Comparison of ENCODE assay signal across 10 mouse cellular contexts in genomic region chr16:87496728-87497127, GRCm38 (mm10). TPM values are rescaled to one million over a fixed set of nuclear protein-coding genes. Genes with fewer than 3 reads are reported as not detected.
DNase-seq lines count a peak whose midpoint lies in the region; TF ChIP-seq lines count a peak whose summit lies in the region.
"Had no signal": no experiment of that assay in that cellular context is flagged by ENCODE, and none has a peak within 500 bp of the region (broad histone marks: within the 10 kb centered on the region; RNA-seq: fewer than 3 reads in every experiment).

No protein-coding gene starts in this region.

- DNase-seq in heart, embryonic 10.5 days (ENCODE audit: low spot score): no peak
- no peak for DNase-seq in heart, postnatal 14 days
- no peak for DNase-seq in ES-E14 (ENCODE audit: low read depth, low spot score)
- no peak for DNase-seq in hindbrain, embryonic 10.5 days (ENCODE audit: low spot score)
- DNase-seq in natural killer cell, adult 2 months (ENCODE audit: low spot score in 2 of 2): no peak
- no peak for DNase-seq in adrenal gland, postnatal 14 days
- DNase-seq in spleen, postnatal 36 days (ENCODE audit: low spot score in 2 of 2): no peak
- DNase-seq: cerebellum, postnatal 36 days; kidney, postnatal 36 days had no signal

- H3K9me3 ChIP-seq in heart, embryonic 10.5 days: no peaks in the 10 kb centered on the region
- H3K9me3 ChIP-seq in ES-E14 (ENCODE audit: control insufficient read depth, insufficient read depth, low read depth, low read length): no peaks in the 10 kb centered on the region
- no peaks in the 10 kb centered on the region for H3K9me3 ChIP-seq in hindbrain, embryonic 10.5 days

- H3K4me3 ChIP-seq in heart, embryonic 10.5 days: peak overlapping the region; percentile 94
- H3K4me3 ChIP-seq in ES-E14 (ENCODE audit: insufficient read depth in 1 of 2, low read depth in 1 of 2, low read length in 2 of 2, poor library complexity in 1 of 2, severe bottlenecking in 1 of 2) (peak overlapping the region; percentile 46 to 78), macrophage (ENCODE audit: inconsistent target) (peak overlapping the region; percentile 95)
- H3K4me3 ChIP-seq in hindbrain, embryonic 10.5 days: peak overlapping the region; percentile 91

- peaks cover 41% of the 10 kb centered on the region for H3K79me2 ChIP-seq in macrophage (ENCODE audit: inconsistent target)

- WGBS in heart, embryonic 10.5 days: 92% methylated on average over 2 of the region's 2 CpGs
- 92% methylated on average over 2 of the region's 2 CpGs for WGBS in hindbrain, embryonic 10.5 days
- 77% methylated on average over 1 of the region's 2 CpGs for WGBS in macrophage (ENCODE audit: missing documents)

- intact Hi-C loops in heart, postnatal 14 days (cut with DNase I): no loop called here

- H3K27me3 ChIP-seq in heart, embryonic 10.5 days (ENCODE audit: insufficient read depth, poor library complexity, severe bottlenecking): no peaks in the 10 kb centered on the region
- no peaks in the 10 kb centered on the region for H3K27me3 ChIP-seq in hindbrain, embryonic 10.5 days (ENCODE audit: insufficient read depth, poor library complexity, severe bottlenecking)

- in situ Hi-C loops in ES-E14 (cut with MboI; ENCODE audit: low sequenced_read_pairs in 2 of 2, unreplicated experiment in 2 of 2): no loop called here

- H3K36me3 ChIP-seq in heart, embryonic 10.5 days: peaks cover 25% of the 10 kb centered on the region
- H3K36me3 ChIP-seq in ES-E14 (ENCODE audit: control insufficient read depth, insufficient read depth, low read length, poor library complexity, severe bottlenecking): peaks cover 14% of the 10 kb centered on the region
- H3K36me3 ChIP-seq in hindbrain, embryonic 10.5 days: peaks cover 25% of the 10 kb centered on the region
- peaks cover 19% of the 10 kb centered on the region; the same call in 1 of the 2 replicates for H3K36me3 ChIP-seq in macrophage (ENCODE audit: inconsistent target)

- H3K27ac ChIP-seq in heart, embryonic 10.5 days: peak overlapping the region; percentile 98; the same call in 1 of the 2 replicates
- no peak overlapping the region for H3K27ac ChIP-seq in ES-E14 (ENCODE audit: insufficient read depth, low read depth, low read length, poor library complexity, severe bottlenecking)
- H3K27ac ChIP-seq in hindbrain, embryonic 10.5 days: peak overlapping the region; percentile 45; the same call in 1 of the 2 replicates
- H3K27ac ChIP-seq in macrophage: 0 out of 2 replicates have a peak overlapping the region, but pooled peaks have one; percentile 46

- H3K4me1 ChIP-seq in heart, embryonic 10.5 days: peaks cover 25% of the 10 kb centered on the region
- H3K4me1 ChIP-seq in ES-E14 (ENCODE audit: control insufficient read depth in 2 of 2, insufficient read depth in 2 of 2, low read length in 2 of 2, poor library complexity in 1 of 2): peaks cover 0 to 2% of the 10 kb centered on the region in 2 experiments; a peak in 2 of 4 replicates
- H3K4me1 ChIP-seq in hindbrain, embryonic 10.5 days (replicated peaks): peaks cover 23% of the 10 kb centered on the region

- peak overlapping the region; percentile 76 for H3K9ac ChIP-seq in ES-E14 (ENCODE audit: insufficient read depth, low read depth, low read length, poor library complexity, severe bottlenecking)

TF ChIP-seq in ES-E14, 5 proteins besides CTCF, POLR2A, EP300 and RAD21:
- no peak for TF ChIP-seq CHD2 (IDR thresholded peaks at IDR 0.05; ENCODE audit: low read depth, low read length)
- TF ChIP-seq MAFK (IDR thresholded peaks at IDR 0.05; ENCODE audit: insufficient read depth, low read depth, low read length): no peak
- TF ChIP-seq HCFC1 (IDR thresholded peaks at IDR 0.05; ENCODE audit: borderline replicate concordance, insufficient read depth, low read length): no peak
- TF ChIP-seq ZNF384 (IDR thresholded peaks at IDR 0.05; ENCODE audit: low read depth, low read length): no peak
- TF ChIP-seq ZC3H11A (IDR thresholded peaks at IDR 0.05; ENCODE audit: borderline replicate concordance, low read depth, low read length): no peak

RNA-seq across cellular contexts. Expression of gene Cct8, which starts 1.1 kb away (rescaled TPM):
- 437 and 566 TPM in 2 replicates for polyA plus RNA-seq in heart, embryonic 10.5 days (2016; fragmentation: Nextera tagmentation; extraction: Ambion mirVana)
- total RNA-seq in heart, postnatal 14 days (2021): 100 to 1,000 TPM; 154 to 165 TPM
- total RNA-seq in ES-E14 (2012; rRNA removed): 271 and 355 TPM in 2 replicates
- polyA plus RNA-seq in hindbrain, embryonic 10.5 days (2016; fragmentation: Nextera tagmentation; extraction: Ambion mirVana): 488 and 627 TPM in 2 replicates
- total RNA-seq in macrophage (2018; cell fraction: chromatin; rRNA removed): 100 to 1,000 TPM in 20 of 26 experiments, 10 to 100 TPM in 6; 78.9 to 170 (median 118) TPM
- 100 to 1,000 TPM in 16 of 26 experiments, 10 to 100 TPM in 10; 89.0 to 112 (median 102) TPM for total RNA-seq in macrophage (2018; cell fraction: cytosol; rRNA removed)
- 100 to 1,000 TPM in 5 of 26 experiments, 10 to 100 TPM in 21; 63.8 to 120 (median 88.3) TPM for total RNA-seq in macrophage (2018; cell fraction: nucleus; rRNA removed)
- polyA plus RNA-seq in macrophage (2018): 108 to 198 TPM (median 124 TPM) in 3 replicates
- 192 and 207 TPM in 2 replicates for total RNA-seq in adrenal gland, postnatal 14 days (2021)

RNA-seq across cellular contexts. Expression of gene Usp16, which starts 42.2 kb away (rescaled TPM):
- polyA plus RNA-seq in heart, embryonic 10.5 days (2016; fragmentation: Nextera tagmentation; extraction: Ambion mirVana): 36.2 and 38.6 TPM in 2 replicates
- total RNA-seq in heart, postnatal 14 days (2021): 10 to 100 TPM; 34.6 to 46.0 TPM
- total RNA-seq in ES-E14 (2012; rRNA removed): 47.1 and 51.0 TPM in 2 replicates
- polyA plus RNA-seq in hindbrain, embryonic 10.5 days (2016; fragmentation: Nextera tagmentation; extraction: Ambion mirVana): 32.0 and 33.7 TPM in 2 replicates
- total RNA-seq in macrophage (2018; cell fraction: chromatin; rRNA removed): 100 to 1,000 TPM in 25 of 26 experiments, 10 to 100 TPM in 1; 94.6 to 405 (median 169) TPM
- 10 to 100 TPM; 31.0 to 76.6 (median 43.8) TPM for total RNA-seq in macrophage (2018; cell fraction: cytosol; rRNA removed)
- 100 to 1,000 TPM in 17 of 26 experiments, 10 to 100 TPM in 9; 66.8 to 253 (median 120) TPM for total RNA-seq in macrophage (2018; cell fraction: nucleus; rRNA removed)
- 37.7 to 90.8 TPM (median 40.3 TPM) in 3 replicates for polyA plus RNA-seq in macrophage (2018)
- 78.6 and 78.9 TPM in 2 replicates for total RNA-seq in adrenal gland, postnatal 14 days (2021)

RNA-seq across cellular contexts. Expression of gene Rwdd2b, which starts 56.4 kb away (rescaled TPM):
- polyA plus RNA-seq in heart, embryonic 10.5 days (2016; fragmentation: Nextera tagmentation; extraction: Ambion mirVana): 11.8 and 13.6 TPM in 2 replicates
- total RNA-seq in heart, postnatal 14 days (2021): 1 to 10 TPM; 5.8 TPM
- 3.2 and 4.6 TPM in 2 replicates for total RNA-seq in ES-E14 (2012; rRNA removed)
- 12.0 and 12.1 TPM in 2 replicates for polyA plus RNA-seq in hindbrain, embryonic 10.5 days (2016; fragmentation: Nextera tagmentation; extraction: Ambion mirVana)
- total RNA-seq in macrophage (2018; cell fraction: chromatin; rRNA removed): 1 to 10 TPM; 1.4 to 9.8 (median 5.1) TPM
- total RNA-seq in macrophage (2018; cell fraction: cytosol; rRNA removed): 1 to 10 TPM; 3.4 to 9.5 (median 6.5) TPM
- 10 to 100 TPM in 1 of 26 experiments, 1 to 10 TPM in 25; 2.1 to 10.5 (median 5.7) TPM for total RNA-seq in macrophage (2018; cell fraction: nucleus; rRNA removed)
- polyA plus RNA-seq in macrophage (2018): 5.6 to 7.7 TPM (median 7.2 TPM) in 3 replicates
- total RNA-seq in adrenal gland, postnatal 14 days (2021): 6.4 and 8.6 TPM in 2 replicates

RNA-seq across cellular contexts. Expression of gene Map3k7cl, which starts 56.4 kb away (rescaled TPM):
- polyA plus RNA-seq in heart, embryonic 10.5 days (2016; fragmentation: Nextera tagmentation; extraction: Ambion mirVana): not detected in 2 replicates
- 1 to 10 TPM; 2.7 to 3.6 TPM for total RNA-seq in heart, postnatal 14 days (2021)
- not detected in 2 replicates for total RNA-seq in ES-E14 (2012; rRNA removed)
- not detected in 2 replicates for polyA plus RNA-seq in hindbrain, embryonic 10.5 days (2016; fragmentation: Nextera tagmentation; extraction: Ambion mirVana)
- not detected for total RNA-seq in macrophage (2018; cell fraction: chromatin; rRNA removed)
- total RNA-seq in macrophage (2018; cell fraction: cytosol; rRNA removed): not detected
- total RNA-seq in macrophage (2018; cell fraction: nucleus; rRNA removed): not detected
- not detected in 3 replicates for polyA plus RNA-seq in macrophage (2018)
- 1.2 and 2.3 TPM in 2 replicates for total RNA-seq in adrenal gland, postnatal 14 days (2021)
